Mouse (Mus musculus) kidney, adult 18-20 months (tissue): ENCODE measurements around the gene Igsf8.
A peak's percentile ranks its signal among the peaks of the same experiment; 100 is the strongest.

Experiments
- DNase-seq: peaks from one replicate; pipeline ENCODE4 v3.0.0; 2021

The Igsf8 gene

DNA sequence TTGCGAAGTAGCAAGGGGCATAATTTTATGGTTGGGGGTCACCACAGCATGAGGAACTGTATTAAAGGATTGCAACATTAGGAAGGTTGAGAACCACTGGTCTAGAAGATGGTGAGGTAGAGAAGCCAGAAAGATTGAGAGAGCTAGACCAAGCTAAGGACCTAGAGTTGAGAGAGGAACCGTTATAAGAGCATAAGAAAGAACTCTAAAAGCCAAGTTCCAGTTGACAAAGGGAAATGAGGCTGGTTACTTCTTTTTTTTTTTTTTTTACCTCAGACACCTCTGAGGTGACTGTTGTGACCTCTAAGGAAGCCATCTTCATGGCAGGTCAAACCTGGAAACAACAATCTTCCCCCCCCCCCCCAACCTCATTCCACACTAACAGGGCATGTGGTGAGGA lies 43.7 kb downstream of the Igsf8 start:
- no peak for DNase-seq

- no peak for DNase-seq
Observed at GRCm38 (mm10) chr1:172305635-172306034, 44.2 kb downstream of the Igsf8 start.

- DNase-seq, result no peak
Observed at GRCm38 (mm10) chr1:172306196-172306595, 44.8 kb downstream of the Igsf8 start.

GRCm38 (mm10) chr1:172306885-172307284 lies 45.4 kb downstream of the Igsf8 start:
- no peak for DNase-seq

GRCm38 (mm10) chr1:172307936-172308335 lies 46.5 kb downstream of the Igsf8 start:
- no peak for DNase-seq

GRCm38 (mm10) chr1:172308409-172308808 lies 47.0 kb downstream of the Igsf8 start:
- no peak for DNase-seq

GRCm38 (mm10) chr1:172309699-172310398 lies 48.4 kb downstream of the Igsf8 start:
- DNase-seq, result peak; percentile 93

DNA sequence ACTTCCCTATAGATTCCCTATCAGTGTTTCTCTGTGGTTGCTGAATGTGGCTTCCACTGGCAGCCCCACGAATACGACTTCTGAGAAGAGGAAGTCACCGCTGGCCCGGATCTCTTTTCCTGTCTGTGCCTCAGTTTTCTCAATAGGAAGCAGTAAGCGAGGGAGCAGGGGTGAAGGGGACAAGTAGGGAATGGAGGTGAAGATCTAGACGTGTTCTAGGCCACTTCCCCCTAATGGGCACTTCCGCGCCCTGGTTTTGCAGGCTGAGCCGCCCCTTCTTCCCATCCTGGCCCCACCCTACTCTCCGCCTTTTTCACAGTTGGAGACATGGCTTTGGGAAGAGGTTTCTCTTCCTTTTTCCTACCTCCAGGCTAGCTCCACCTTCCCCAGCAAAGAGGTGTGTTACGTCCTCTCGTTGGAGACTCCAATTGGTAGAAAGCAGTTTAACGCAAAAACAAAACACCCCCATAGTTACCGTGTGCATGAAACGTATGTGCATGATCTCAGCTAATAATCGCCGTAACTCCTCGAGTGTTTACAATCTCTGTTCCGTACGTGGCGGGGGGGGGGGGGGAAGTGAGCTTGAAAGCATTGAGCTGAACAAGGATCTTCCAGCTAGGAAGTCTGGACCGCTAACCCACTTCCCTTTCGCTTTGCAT lies 49.9 kb downstream of the Igsf8 start:
- DNase-seq, result peak; percentile 73

- DNase-seq, result peak; percentile 91
Observed at GRCm38 (mm10) chr1:172311921-172312767, 50.7 kb downstream of the Igsf8 start.

DNA sequence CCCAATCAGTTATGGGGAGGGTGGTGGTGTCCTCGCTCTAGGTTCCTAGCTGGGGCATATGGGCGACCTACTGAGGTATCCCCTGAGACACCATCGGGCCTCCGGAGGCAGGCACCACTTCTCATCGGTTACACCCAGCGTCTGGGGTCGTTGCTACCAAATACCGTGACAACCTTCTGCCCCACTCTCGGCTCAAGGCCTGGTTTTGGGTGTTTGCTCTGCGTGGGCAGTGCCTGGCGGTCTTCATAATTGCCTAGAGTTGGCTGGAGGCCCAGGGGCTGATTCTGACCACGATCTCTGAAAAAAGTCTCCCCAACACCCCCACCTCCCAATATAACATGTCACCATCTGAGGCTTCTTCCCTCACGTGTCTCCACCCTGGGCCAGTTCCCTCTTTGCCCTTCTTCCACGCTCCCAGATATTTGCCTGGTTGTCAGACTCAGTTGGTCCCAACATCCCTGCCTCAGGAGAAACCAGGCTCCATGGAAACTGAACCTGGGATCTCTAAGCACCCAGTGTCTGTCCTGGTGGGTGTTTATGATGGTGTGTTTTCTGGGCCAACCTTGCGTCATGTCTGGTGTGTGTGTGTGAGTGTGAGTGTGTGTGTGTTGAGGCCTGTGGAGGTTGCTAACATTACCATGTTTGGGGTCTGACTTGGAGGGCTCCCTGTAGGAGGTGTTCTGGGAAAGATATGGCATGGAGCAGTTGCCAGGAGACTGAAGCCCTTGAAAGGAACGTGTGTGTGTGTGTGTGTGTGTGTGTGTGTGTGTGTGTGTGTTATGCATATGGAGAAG lies 51.5 kb downstream of the Igsf8 start:
- DNase-seq, result no peak

DNA sequence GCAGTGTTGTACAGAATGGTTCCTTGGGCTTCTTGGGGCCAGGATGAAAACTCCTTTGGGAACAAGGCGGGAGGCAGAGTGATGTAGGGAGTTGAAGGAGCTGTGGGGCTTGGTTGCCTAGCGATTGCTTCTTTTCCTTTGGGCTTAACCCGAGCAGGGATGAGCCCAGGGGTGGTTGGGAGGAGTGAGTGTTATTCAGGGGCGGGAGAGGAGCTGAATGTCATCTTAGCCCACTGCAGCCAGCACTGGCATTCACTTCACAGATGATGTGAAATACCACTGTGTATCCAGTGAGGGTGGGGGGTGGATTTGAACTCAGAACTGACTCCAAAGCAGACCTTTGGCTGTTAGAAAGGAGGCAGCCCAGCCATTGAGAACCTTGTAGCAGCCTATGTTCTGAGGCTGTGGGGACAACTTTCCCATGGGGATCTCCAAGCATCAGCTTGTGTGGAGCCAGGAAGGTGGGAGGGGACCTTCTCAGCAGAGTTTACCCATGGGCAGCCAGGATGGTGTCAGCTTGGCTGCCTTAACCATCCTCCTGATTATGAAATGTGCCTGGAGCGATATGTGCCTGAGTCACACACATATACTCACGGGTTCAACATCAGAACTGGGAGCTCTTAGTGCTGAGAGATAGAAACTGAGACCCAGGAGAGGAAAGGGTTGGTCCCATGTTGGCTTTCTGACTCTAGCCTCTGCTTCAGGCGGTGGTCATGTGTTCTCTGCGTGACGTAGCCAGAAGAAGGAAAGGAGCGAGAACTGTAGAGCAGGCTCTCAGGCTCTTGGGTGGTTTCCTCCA lies 52.4 kb downstream of the Igsf8 start:
- no peak for DNase-seq

- no peak for DNase-seq
Observed at GRCm38 (mm10) chr1:172314911-172315310, 53.5 kb downstream of the Igsf8 start.

DNA sequence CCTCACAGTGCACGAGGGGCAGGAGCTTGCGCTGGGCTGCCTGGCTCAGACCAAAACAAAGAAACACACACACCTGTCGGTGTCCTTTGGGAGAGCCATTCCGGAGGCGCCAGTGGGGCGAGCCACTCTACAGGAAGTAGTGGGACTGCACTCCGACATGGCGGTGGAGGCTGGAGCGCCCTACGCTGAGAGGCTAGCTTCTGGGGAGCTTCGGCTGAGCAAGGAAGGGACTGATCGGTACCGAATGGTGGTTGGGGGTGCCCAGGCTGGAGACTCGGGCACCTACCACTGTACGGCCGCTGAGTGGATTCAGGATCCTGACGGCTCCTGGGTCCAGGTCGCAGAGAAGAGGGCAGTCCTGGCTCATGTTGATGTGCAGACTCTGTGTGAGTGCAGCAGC lies 56.0 kb downstream of the Igsf8 start:
- DNase-seq, result no peak

DNA sequence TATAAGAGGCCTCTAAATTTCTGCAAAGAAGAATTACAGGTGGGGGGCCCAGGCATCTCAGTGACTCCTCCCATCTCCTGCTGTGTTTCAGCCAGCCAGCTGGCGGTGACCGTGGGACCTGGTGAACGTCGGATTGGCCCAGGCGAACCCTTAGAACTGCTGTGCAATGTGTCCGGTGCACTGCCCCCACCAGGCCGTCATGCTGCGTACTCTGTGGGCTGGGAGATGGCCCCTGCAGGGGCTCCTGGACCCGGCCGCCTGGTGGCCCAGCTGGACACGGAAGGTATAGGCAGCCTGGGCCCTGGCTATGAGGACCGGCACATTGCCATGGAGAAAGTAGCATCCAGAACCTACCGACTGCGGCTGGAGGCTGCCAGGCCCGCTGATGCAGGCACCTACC lies 56.5 kb downstream of the Igsf8 start:
- DNase-seq, result no peak

- no peak for DNase-seq
Observed at GRCm38 (mm10) chr1:172318424-172319035, 57.1 kb downstream of the Igsf8 start.

DNA sequence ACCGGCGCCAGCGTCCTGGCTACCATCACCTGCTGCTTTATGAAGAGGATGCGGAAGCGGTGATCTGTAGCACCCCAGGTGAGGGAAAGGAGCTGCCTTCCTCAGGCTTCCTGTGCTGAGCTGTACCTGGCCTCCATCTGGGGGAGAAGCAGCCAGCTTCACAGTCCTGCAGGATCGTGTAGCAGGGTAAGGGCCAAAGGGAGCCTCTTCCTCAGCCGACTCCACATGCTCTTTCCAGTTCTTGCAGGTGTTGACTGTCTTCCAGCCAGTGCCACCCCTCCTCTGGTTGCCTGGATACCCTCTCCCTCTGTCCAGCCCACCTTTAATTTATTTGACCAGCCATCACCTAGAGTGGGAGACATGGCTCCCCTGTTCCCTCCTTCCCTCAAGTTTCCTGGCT lies 57.9 kb downstream of the Igsf8 start:
- no peak for DNase-seq

- no peak for DNase-seq
Observed at GRCm38 (mm10) chr1:172319921-172320411, 58.5 kb downstream of the Igsf8 start.

- DNase-seq, result no peak
Observed at GRCm38 (mm10) chr1:172322725-172323124, 61.3 kb downstream of the Igsf8 start.

GRCm38 (mm10) chr1:172323298-172323697 lies 61.9 kb downstream of the Igsf8 start:
- DNase-seq, result no peak

GRCm38 (mm10) chr1:172323801-172324359 lies 62.4 kb downstream of the Igsf8 start:
- DNase-seq, result no peak

DNA sequence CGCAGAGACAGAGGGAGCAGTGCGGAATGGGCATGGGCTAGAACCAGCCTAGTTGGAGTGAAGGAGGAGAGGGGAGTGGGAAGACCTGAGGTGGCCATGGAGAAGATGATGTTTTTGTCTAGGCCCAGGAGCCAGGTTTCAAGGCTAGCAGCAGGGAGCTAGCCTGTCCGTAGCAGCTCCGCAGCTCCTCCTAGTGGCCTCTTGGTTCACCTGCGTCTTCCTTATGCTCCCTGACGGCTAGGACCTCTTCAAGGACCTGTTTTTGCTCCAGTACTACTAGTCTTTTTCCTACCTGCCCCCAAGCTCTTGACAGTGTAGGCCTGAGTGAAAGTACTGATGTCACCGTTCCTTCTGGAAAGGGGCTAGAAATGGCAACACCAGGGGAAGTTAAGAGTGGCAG lies 63.3 kb downstream of the Igsf8 start:
- DNase-seq, result peak; percentile 81
